Mouse (Mus musculus): ENCODE results near the gene Pfkfb2. TPM values are rescaled to one million over a fixed set of nuclear protein-coding genes. Genes with fewer than 3 reads are reported as not detected.

Pfkfb2 gene
- polyA plus RNA-seq, 1 experiment from 2014 or later = 4.6 TPM

- peak overlapping the region; percentile 99 for H3K4me2 ChIP-seq (replicated peaks; ENCODE audit: low read depth)
- no peaks in the 10 kb centered on the region for H3K36me3 ChIP-seq (ENCODE audit: control insufficient read depth, insufficient read depth, low read length)
- DNase-seq (ENCODE audit: low spot score) (peak; percentile 35), ATAC-seq (ENCODE audit: low FRiP score, low TSS enrichment) (0 out of 2 replicates have a peak, but pooled peaks have one; percentile 3)
- peak overlapping the region; percentile 99 for H3K4me3 ChIP-seq (ENCODE audit: low read depth, low read length)
- under 1% methylated on average over 42 of the region's 42 CpGs for WGBS
- TF ChIP-seq CTCF (IDR thresholded peaks at IDR 0.05; ENCODE audit: low read depth) = no peak
- TF ChIP-seq EP300 (optimal IDR thresholded peaks at IDR 0.05) = no peak
- peak overlapping the region; percentile 92 for H3K27ac ChIP-seq (replicated peaks)
- no peaks in the 10 kb centered on the region; the same call in 1 of the 2 replicates for H3K4me1 ChIP-seq (replicated peaks; ENCODE audit: control insufficient read depth, insufficient read depth)
- no peaks in the 10 kb centered on the region for H3K27me3 ChIP-seq (ENCODE audit: control insufficient read depth, insufficient read depth, low read length)
- no peaks in the 10 kb centered on the region for H3K9me3 ChIP-seq (ENCODE audit: control insufficient read depth, low read length)
- peak overlapping the region; percentile 98 for H3K9ac ChIP-seq (ENCODE audit: low read length)
Observed at GRCm38 (mm10) chr1:130716513-130717290, 12.4 kb downstream of the Pfkfb2 start.

- Histone ChIP-seq H3K36me3 (ENCODE audit: control insufficient read depth, insufficient read depth, low read length) (no peaks in the 10 kb centered on the region), H3K9me3 (ENCODE audit: control insufficient read depth, low read length) (no peaks in the 10 kb centered on the region), H3K4me2 (replicated peaks; ENCODE audit: low read depth) (peak overlapping the region; percentile 99), H3K4me1 (replicated peaks; ENCODE audit: control insufficient read depth, insufficient read depth) (no peaks in the 10 kb centered on the region; the same call in 1 of the 2 replicates), H3K9ac (ENCODE audit: low read length) (peak overlapping the region; percentile 98), H3K4me3 (ENCODE audit: low read depth, low read length) (peak overlapping the region; percentile 99), H3K27ac (replicated peaks) (peak overlapping the region; percentile 92), H3K27me3 (ENCODE audit: control insufficient read depth, insufficient read depth, low read length) (no peaks in the 10 kb centered on the region)
- 0% methylated on average over 3 of the region's 3 CpGs for WGBS
- ATAC-seq (ENCODE audit: low FRiP score, low TSS enrichment) = 0 out of 2 replicates have a peak, but pooled peaks have one; percentile 3
- no peak for DNase-seq (ENCODE audit: low spot score)
- TF ChIP-seq EP300 (optimal IDR thresholded peaks at IDR 0.05) (no peak), CTCF (IDR thresholded peaks at IDR 0.05; ENCODE audit: low read depth) (no peak)
Observed at GRCm38 (mm10) chr1:130716218-130716512, 12.9 kb downstream of the Pfkfb2 start.

- Histone ChIP-seq H3K4me2 (replicated peaks; ENCODE audit: low read depth) (peak within 1 kb of the TSS; percentile 99), H3K9me3 (ENCODE audit: control insufficient read depth, low read length) (no peaks in the 10 kb centered on the region), H3K27ac (replicated peaks) (peak within 1 kb of the TSS; percentile 92), H3K4me1 (replicated peaks; ENCODE audit: control insufficient read depth, insufficient read depth) (no peaks in the 10 kb centered on the region; the same call in 1 of the 2 replicates), H3K27me3 (ENCODE audit: control insufficient read depth, insufficient read depth, low read length) (no peaks in the 10 kb centered on the region), H3K9ac (ENCODE audit: low read length) (peak within 1 kb of the TSS; percentile 98), H3K4me3 (ENCODE audit: low read depth, low read length) (peak within 1 kb of the TSS; percentile 99), H3K36me3 (ENCODE audit: control insufficient read depth, insufficient read depth, low read length) (no peaks in the 10 kb centered on the region)
- DNase-seq (ENCODE audit: low spot score) = peak; percentile 99
- under 1% methylated on average over 36 of the region's 38 CpGs for WGBS
- peak; percentile 98 for ATAC-seq (ENCODE audit: low FRiP score, low TSS enrichment)
- TF ChIP-seq CTCF (IDR thresholded peaks at IDR 0.05; ENCODE audit: low read depth) = peak; percentile 12; the same call in 1 of the 2 replicates
- peak; percentile 99 for TF ChIP-seq EP300 (optimal IDR thresholded peaks at IDR 0.05)
Observed at GRCm38 (mm10) chr1:130715561-130716217, 13.4 kb downstream of the Pfkfb2 start, which contains the start of gene Gm29427. TSS of gene Gm29427 (minus strand) at chr1:130715799.

GRCm38 (mm10) chr1:130714046-130714445 lies 15.0 kb downstream of the Pfkfb2 start:
- Histone ChIP-seq H3K9me3 (ENCODE audit: control insufficient read depth, low read length) (no peaks in the 10 kb centered on the region), H3K9ac (ENCODE audit: low read length) (no peak overlapping the region), H3K27me3 (ENCODE audit: control insufficient read depth, insufficient read depth, low read length) (no peaks in the 10 kb centered on the region), H3K4me3 (ENCODE audit: low read depth, low read length) (no peak overlapping the region), H3K36me3 (ENCODE audit: control insufficient read depth, insufficient read depth, low read length) (no peaks in the 10 kb centered on the region), H3K4me1 (replicated peaks; ENCODE audit: control insufficient read depth, insufficient read depth) (no peaks in the 10 kb centered on the region; the same call in 1 of the 2 replicates), H3K27ac (replicated peaks) (no peak overlapping the region), H3K4me2 (replicated peaks; ENCODE audit: low read depth) (0 out of 2 replicates have a peak overlapping the region, but pooled peaks have one; percentile 99)
- ATAC-seq (ENCODE audit: low FRiP score, low TSS enrichment) (no peak), DNase-seq (ENCODE audit: low spot score) (no peak)
- 66% methylated on average over 4 of the region's 4 CpGs for WGBS
- TF ChIP-seq CTCF (IDR thresholded peaks at IDR 0.05; ENCODE audit: low read depth) (no peak), EP300 (optimal IDR thresholded peaks at IDR 0.05) (no peak)

- no peak for DNase-seq (ENCODE audit: low spot score)
- Histone ChIP-seq H3K4me3 (ENCODE audit: low read depth, low read length) (no peak overlapping the region), H3K27me3 (ENCODE audit: control insufficient read depth, insufficient read depth, low read length) (no peaks in the 10 kb centered on the region), H3K9ac (ENCODE audit: low read length) (no peak overlapping the region), H3K27ac (replicated peaks) (no peak overlapping the region), H3K4me1 (replicated peaks; ENCODE audit: control insufficient read depth, insufficient read depth) (no peaks in the 10 kb centered on the region), H3K4me2 (replicated peaks; ENCODE audit: low read depth) (no peak overlapping the region), H3K9me3 (ENCODE audit: control insufficient read depth, low read length) (no peaks in the 10 kb centered on the region), H3K36me3 (ENCODE audit: control insufficient read depth, insufficient read depth, low read length) (peaks cover 4% of the 10 kb centered on the region; the same call in 1 of the 2 replicates)
- ATAC-seq (ENCODE audit: low FRiP score, low TSS enrichment) = no peak
- TF ChIP-seq EP300 (optimal IDR thresholded peaks at IDR 0.05) = no peak
- TF ChIP-seq CTCF (IDR thresholded peaks at IDR 0.05; ENCODE audit: low read depth) = no peak
- WGBS = 90% methylated on average over 22 of the region's 22 CpGs
Observed at GRCm38 (mm10) chr1:130710283-130711080, 18.6 kb downstream of the Pfkfb2 start.

All from stomach, postnatal 0 days (tissue).